Mouse (Mus musculus) right cerebral cortex, postnatal 4 days (tissue): ENCODE results near the gene Supt6.

Experiments
- DNase-seq: peaks from one replicate; pipeline ENCODE4 v3.0.0-alpha.2; 2022

The Supt6 gene

GRCm38 (mm10) chr11:78164924-78165760 lies 80.6 kb downstream of the Supt6 start, which contains the start of gene Traf4:
Gene Traf4, minus strand, starts transcription at chr11:78165589.
- DNase-seq = peak; percentile 78

GRCm38 (mm10) chr11:78164604-78164923 lies 81.2 kb downstream of the Supt6 start:
- no peak for DNase-seq

GRCm38 (mm10) chr11:78163681-78164603 lies 81.8 kb downstream of the Supt6 start:
- DNase-seq = peak; percentile 55

- DNase-seq = no peak
Measured at GRCm38 (mm10) chr11:78163045-78163444, 82.7 kb downstream of the Supt6 start.

- DNase-seq = peak; percentile 65
Measured at GRCm38 (mm10) chr11:78162504-78162903, 83.3 kb downstream of the Supt6 start.

- DNase-seq = peak; percentile 63
Measured at GRCm38 (mm10) chr11:78161968-78162367, 83.8 kb downstream of the Supt6 start.

- no peak for DNase-seq
Measured at GRCm38 (mm10) chr11:78161169-78161568, 84.6 kb downstream of the Supt6 start.

- DNase-seq = no peak
Measured at GRCm38 (mm10) chr11:78160675-78161074, 85.1 kb downstream of the Supt6 start.

GRCm38 (mm10) chr11:78160171-78160570 lies 85.6 kb downstream of the Supt6 start:
- DNase-seq = no peak

- no peak for DNase-seq
Measured at GRCm38 (mm10) chr11:78159557-78159956, 86.2 kb downstream of the Supt6 start.

GRCm38 (mm10) chr11:78159096-78159495 lies 86.7 kb downstream of the Supt6 start:
- peak; percentile 60 for DNase-seq
